Mouse (Mus musculus) retina, postnatal 7 days (tissue): Measurements from ENCODE around the gene Nos1ap.
A peak's percentile ranks its signal among the peaks of the same experiment; 100 is the strongest.

ENCODE experiments used
- DNase-seq: peaks from one replicate; pipeline ENCODE4 v3.0.0-alpha.2; 2012; ENCODE audit warnings: low read depth, low spot score

Gene Nos1ap

DNA sequence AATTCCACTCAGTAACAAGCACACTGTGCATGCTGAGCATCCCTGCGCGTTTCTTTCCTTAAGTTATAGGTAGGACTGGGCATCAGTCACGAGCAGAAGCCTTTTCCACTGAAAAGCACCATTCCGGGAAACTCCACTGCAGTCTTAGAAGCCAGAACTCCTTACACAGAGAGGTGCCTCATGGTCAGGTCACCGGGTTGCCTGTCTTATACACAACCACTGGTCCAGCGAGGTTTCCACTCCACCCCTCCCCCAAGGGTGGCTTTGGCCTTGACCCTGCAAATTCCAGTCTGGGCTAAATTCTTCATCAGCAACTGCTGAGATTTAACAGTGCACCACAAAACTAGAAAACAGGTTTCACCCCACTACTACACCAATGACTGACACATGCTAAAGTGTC, 1.3 kb downstream of the Nos1ap start:
- no peak for DNase-seq

DNA sequence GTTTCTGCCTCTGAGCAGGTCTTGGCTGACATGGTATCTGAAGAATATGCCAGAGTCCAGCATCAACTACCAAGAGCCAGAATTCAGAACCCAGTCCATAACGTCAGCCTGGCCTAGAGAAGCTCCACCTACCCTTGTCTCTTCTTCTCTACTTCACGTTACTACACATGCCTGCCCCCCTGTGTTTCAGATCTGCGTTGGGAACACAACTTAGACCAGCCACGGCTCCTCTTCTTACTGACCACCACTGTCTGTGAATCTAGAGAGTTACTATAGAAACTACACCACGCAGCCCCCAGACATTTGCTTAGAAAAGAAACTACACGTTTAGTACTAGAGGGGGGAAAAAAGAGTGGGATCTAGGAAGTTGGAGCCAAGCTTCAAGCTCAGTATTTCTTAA, 2.9 kb downstream of the Nos1ap start:
- DNase-seq, result no peak

DNA sequence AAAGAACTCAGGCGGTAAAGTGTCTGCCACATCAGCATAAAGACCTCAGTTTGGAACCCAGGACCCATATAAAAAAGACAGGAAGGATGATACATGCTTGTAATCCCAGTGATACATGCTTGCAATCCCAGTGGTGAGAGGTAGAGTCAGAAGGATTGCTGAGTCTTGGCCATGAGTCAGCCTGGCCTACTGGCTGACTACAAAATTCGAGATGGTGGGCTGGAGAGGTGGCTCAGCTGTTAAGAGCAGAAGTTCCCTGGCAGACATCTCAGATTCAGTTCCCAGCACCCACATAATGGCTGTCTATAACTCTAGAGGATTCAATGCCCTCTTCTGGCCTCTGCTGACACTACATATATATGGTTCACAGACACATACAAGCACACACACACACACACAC, 5.7 kb downstream of the Nos1ap start:
- no peak for DNase-seq

DNA sequence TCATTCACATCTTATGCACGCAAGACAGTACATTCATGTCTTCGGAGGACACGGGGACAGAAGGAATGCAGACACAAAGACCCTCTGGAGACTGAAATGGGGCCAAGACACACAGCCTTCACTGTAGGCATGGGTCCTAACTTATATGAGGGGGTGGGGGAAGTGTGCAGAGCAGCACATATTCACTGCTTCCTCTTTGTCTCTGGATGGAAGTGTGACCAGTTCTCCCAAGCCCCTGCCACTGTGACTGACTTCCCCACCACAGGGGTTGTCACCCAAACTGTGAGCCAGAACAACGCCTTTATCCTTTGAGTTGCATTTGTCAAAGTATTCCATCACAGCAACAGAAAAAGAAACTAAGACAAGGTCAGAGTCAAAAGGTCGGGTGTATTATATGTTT, 7.3 kb downstream of the Nos1ap start:
- DNase-seq, result no peak

DNA sequence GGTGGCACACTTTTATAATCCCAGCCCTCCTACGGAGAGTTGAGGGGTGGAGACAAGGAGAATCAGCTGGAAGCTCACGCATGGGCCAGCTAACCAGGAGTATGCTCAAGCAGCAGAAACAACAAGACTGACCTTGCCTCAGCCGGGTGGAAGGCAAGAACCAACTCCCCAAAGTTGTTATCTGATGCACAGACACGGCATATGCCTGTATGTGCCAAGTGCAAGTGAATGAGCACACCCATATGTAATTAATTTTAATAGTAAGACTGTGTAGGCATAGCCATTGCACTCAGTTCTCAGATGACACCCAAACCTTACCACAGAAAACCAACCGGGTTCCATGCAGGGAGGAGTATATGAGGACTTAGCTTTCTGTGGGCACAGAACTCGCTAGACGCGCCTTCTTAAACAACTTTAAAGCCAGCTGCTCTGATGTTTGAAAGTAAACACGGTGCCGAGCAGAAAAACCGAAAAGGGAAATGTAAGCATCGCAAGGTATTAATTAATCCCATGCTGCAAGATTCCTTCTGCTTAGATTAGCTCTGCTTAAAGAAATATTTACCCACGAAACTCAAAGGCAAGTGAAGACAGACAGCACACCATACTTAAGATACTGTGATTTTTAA, 9.1 kb downstream of the Nos1ap start:
- DNase-seq, result no peak

DNA sequence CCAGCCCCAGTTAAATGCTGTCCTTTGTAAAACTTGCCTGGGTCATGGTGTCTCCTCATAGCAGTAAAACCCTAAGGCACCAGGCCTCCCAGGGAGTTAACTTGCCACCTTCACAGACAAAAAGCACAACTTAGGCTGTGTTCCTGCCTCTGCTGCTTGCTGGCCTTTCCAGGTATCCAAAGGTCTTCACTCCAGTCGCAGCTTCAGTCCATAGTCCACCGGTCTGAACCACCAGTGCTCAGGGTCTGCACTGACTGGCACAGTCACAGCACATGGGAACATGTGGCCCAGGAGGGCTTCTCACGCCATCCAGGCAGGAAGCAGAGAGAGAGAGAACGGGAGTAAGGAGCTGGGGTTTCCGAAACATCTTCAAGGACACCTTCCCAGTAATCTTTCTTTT, 10.2 kb downstream of the Nos1ap start:
- DNase-seq, result no peak

DNA sequence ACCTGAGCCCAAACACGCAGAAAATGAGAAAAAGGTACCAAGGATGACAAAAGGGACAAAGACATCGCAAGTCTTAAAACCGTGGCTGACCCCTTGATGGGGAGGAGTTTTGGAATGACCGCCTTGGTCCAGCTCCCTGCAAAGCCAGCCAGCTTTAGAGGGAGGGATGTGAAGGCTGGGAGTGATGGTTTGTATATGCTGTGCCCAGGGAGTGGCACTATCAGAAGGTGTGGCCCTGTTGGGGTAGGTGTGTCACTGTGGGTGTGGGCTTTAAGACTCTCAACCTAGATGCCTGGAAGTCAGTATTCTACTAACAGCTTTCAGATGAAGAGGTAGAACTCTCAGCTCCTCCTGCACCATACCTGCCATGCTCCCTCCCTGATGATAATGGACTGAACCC, 10.6 kb downstream of the Nos1ap start:
- DNase-seq, result no peak

DNA sequence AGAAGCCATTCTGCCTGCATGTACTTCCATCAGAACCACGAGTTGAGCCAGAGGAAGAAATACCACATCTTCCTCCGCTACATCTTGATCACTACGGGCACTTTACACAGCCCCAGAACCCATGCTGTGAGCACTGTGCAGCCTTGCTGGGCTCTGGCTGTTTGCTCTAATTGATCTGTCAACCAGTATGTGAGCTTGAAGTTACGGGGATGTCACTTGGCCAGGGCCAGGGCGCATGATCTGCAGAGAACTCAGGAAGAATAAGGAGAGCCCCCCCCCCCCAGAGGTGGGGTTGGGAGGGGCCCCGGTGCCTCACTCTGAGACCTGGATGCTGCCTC, 13.0 kb downstream of the Nos1ap start:
- DNase-seq, result no peak

DNA sequence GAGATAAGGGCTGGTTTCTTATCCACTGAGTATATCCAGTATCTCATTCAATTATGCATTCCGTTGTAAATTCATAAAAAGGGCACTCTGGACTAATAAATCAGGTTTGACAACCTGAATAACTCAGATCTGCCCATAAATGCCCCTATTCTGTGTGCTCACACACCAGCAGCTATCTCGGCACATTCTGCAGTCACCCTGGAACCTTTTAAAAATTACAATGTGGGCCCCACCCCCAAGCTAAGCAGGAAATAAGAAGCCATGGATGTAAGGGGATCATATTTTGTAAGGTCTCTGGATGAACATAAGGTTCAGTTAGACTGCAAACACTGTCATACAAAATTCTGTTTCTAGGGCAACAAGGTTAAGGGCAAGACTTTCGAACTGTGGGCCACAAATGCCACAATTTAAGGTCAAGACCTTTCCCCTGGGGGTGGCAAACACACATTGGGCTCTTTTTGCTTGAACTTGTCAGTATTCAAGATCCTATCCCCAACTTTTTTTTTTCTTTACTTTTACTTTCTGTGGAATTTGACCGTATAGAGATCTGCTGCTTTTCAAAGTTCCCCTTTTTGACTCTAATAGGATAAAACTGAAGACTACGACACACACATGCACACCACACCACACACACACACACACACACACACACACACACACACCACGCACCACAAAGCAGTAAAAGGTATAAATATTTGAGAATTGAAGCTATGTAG, 13.5 kb downstream of the Nos1ap start:
- no peak for DNase-seq

DNA sequence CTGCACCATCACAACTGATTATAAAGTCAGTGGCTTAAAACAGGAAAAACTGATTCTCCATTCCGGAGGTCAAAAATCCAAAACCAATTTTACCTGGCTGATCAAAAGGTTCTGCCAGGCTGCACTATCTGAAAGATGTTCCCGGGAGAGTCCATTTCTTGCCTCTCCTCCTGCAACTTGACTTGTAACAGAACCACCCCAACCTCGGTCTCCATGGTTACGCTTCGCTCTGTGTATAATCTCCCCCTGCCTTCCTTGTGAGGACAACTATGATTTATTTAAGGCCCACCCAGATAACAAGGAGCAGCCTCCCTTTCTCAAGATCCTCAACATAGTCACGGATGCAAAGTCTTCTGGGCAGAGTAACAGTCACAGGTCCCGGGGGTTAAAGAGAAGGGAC, 16.5 kb downstream of the Nos1ap start:
- DNase-seq, result no peak

DNA sequence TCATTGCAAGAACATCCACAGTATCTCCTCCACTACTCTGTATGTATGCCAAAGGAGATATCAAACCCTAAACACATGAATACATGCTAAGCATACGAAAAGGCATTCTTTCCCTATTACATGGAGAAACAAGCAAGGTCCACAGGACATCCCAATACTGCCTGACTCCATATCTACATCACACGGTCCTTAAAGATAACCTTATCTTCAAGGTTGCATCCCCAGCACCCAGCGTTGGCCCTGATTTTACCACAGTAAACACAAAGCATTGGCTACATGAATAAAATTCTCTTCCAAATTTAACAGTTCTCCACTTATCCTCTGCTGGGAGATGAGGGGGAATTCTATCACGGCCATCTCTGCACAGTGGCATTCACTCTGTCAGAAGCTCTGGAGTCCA, 22.7 kb downstream of the Nos1ap start:
- no peak for DNase-seq

DNA sequence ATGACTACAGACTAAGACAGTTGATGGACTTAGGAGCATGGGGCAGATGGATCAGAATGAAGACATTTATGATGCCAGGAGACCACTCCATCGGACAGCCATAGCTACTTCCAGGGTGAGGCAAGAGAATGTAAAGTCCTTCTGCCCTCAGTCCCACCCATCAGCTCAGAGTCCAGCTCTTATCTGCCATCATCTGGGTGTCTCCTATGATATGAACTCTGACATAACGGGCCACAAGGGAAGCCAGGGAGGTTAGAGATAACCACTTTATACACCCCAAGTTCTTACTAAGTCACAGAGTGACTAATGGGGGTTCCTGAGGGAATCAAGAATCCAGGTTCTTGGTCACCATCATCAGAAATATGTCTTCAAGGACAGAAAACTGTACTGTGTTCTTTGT, 23.1 kb downstream of the Nos1ap start:
- DNase-seq, result no peak

DNA sequence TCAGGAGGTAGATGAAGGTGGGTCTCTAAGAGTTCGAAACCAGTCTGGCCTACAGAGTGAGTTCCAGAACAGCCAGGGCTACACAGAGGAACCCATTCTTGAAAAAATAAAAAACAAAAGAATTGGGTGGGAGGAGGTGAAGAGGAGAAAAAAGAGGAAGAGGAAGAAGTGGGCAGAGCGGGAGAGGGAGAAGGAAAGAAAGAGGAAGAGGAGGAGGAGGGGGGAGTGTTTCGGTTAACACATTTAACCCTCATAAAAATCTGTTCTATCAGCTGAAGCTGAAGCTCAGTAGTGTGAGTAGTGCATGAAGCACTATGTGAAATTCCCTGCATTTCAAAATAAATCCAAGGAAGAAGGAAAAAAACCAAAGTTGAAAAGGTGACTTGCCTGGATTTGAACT, 24.7 kb downstream of the Nos1ap start:
- no peak for DNase-seq

DNA sequence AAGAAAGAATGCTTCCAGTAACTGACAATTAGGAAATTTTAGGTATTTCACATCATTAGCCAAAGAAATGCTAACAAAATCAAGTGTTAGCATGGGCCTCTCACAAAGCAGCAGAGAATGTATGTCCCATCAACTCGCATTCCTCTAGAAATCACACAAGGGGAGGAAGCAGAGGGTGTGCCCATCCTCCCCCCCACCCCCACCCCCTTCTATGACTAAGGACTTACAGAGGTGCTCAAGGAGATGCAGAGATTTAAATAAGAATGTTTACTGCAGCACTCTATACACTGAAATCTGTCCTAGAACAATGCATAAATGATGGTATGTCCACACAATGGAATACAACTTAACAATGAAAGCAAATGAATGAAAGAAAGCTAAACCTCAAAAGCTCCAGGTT, 27.2 kb downstream of the Nos1ap start:
- no peak for DNase-seq

DNA sequence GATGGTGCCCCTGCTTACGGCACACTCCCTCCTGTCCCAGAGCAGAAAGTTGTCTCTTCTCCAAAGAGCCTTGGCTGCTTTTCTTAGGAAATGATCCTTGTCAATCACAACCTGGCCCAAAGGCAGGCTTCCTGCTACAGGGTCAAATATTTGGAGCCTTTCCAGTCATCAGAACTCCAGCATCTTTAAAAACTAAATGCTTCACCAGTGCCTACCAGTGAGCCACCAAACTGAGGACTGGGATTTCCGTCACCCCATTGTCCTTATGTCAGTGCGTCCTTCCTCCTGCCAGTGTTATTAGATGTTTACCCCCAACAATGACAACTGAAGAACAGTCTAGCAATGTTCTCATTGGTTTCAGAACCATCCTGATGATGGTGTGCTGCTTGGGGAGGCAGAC, 28.9 kb downstream of the Nos1ap start:
- DNase-seq, result no peak

DNA sequence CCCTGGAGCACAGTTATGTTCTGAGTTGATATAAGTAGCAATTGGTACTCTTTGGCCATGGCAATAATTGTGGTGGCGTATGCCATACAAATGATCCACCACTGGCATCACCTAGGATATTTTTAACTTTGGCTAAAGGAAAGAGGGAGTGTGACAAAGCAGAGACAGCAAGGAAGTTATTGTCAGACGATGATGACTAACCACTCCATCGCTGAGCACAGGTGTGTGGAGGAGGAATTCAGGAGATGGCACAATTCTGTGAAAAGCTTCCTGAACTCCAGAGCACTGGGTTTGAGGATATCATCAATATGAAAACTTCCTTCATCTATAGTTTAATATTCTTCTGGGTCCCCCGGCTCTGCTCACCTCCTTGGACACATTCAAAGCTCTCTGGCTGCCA, 31.7 kb downstream of the Nos1ap start:
- no peak for DNase-seq

DNA sequence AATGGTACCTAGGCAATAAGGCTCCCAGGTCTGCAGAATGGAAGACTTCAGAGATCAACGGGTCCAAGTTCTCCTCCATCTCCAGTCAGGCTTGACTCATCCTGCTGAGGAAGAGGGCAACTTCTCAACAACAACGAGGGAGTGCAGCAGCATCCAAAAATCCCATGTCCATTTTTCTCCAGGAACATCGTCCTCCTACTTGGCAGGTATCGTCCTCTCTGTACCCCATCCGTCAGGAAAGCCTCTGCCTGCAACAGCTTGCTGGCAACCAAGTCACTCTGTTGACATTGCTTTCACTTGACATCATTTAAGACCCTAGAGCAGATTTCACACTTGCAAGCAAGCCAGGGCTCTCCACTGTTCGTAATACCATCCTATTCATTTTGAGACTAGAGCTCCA, 33.0 kb downstream of the Nos1ap start:
- no peak for DNase-seq

DNA sequence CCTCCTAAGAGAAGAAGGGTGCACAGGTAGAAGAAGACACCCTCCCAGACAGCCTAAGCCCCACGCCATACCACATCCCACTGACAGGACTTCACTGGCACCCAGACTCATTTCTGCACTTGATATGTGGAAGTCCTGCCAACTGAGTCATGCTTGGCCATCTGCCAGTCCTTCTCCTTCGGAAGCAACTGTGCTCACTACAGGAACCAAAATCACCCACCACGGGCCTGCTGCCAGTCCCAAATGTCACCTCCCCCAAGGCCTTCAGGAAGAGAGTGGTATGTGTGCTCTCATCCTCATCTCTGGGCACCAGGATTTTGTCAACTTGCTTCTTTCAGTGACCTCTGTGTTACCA, 34.7 kb downstream of the Nos1ap start:
- no peak for DNase-seq

DNA sequence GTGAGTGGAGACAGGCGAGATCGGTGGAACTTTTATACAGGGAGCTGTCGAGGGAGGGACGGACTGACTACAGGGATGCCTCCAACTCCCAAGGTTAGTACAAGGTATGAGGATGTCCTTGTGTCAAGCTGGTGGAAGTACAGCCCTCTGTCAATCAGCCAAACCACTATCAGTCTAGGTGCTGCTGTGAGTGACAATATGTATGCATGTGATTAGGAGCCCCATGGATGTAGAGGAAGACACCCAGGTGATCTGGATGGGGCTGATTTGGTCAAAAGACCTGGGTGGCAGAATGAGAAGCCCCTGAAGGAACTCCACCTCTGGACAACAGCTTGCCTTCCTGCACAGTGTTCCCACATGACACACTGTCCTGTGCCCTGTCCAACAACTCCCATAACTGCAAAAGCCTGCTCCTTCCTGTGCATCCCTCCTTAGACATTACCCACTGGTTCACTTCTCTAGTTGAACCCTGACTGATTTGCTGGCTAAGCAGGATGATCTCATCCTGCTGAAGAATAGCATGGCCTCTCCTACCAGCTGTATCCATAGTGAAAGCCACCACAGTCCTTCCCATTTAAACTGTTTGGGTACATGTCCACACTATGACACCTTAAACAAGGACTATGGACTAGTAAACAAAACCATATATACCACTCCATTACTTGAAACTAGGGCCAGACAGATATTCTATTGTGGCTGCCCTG, 35.3 kb downstream of the Nos1ap start:
- no peak for DNase-seq

DNA sequence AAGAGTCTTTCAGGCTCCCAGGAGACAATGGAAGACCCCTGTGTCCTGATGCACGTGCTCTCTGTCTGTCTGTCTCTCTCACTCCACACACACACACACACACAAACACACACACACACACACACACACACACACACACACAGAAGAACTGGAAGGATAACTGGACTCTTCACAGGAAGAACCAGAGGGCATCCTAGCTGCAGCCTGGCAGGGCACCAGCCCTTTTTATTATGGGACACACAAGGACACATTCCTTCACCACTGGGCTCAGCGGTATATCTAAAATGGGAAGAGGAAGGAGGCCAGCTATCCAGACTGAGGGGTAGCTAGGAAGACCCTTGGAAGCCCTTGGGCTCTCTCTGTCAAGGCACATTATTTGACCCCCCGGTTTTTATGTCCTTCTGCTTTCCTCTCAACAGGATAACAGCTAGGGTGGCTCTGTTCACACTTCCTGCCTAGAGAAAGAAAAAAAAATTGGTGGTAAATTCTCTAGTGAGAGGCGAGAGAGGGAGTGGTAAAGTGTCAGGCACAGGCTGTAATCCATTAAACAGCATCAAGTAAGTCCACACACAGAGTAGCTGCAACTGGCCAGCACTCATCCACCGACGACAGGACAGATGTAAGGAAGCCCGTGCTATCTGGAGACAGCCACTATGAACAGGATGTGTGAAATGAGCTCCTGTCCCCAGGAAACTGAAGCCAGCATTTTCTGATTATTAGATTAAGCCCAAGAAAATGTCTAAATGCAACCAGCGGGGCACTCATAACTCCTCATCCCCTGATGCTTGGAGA, 38.8 kb downstream of the Nos1ap start:
- DNase-seq, result no peak

DNA sequence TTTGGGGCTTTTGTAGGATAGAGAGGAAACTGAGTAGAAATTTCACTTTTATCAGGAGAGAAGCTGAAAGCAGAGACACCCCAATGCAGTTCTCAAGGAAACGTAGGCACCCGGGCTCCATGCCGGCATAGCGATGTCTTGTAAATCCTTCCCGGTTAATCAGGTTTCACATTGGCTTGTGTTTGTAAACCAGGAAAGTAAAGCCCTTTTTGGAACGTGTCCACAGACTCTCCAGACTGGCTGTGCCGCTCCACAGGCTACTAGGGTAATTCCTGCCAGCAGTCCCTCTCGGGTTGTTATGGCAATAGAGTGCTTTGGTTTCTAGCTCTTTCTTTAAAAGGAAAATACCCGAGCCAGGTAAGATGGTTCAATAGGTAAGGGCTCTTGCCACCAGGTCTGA, 40.6 kb downstream of the Nos1ap start:
- DNase-seq, result peak; percentile 17

DNA sequence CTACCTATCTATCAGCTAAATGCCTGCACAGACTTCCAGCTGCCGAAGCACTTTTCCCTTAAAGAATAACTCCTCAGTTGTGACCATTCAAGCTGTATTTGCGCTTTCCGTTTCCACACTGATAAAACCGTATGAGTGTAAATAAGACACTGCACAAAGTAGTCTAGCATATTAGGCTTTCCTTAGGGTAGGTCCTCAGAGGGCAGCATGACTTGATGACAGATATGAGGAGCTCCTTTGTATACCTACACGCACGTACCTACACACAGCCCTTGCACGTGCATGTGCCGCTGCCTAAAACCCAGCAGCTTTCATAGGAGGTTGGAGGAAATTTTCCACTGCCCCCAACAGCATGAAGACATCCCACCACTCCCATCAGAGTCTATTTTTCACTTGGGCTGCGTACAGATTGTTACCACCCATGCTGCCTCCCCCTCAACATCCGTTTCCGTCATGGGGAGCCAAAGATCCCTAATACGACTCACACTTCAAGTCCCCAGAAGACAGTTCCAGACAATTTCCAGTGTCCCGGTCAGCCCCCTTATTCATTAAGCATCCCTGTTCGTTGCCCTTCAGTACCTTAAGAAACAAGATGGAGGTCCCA, 41.4 kb downstream of the Nos1ap start:
- no peak for DNase-seq
